Mouse (Mus musculus) lung, adult 2 months (tissue): Measurements from ENCODE around the gene A2ml1.

Experiments used
- CTCF ChIP-seq: fragments of 200-500 bp; IDR thresholded peaks from 2 replicates; pipeline ENCODE4 v1.5.1; 2011; ENCODE audit warnings: mild to moderate bottlenecking, low read length, control low read depth; ENCODE audit not compliant: insufficient read depth
- POLR2A ChIP-seq: fragments of 200-500 bp; IDR thresholded peaks from 2 replicates; pipeline ENCODE4 v1.6.1; 2011; ENCODE audit warnings: low read depth, mild to moderate bottlenecking, control low read depth, low read length, borderline replicate concordance; ENCODE audit errors: extremely low read depth

DNA sequence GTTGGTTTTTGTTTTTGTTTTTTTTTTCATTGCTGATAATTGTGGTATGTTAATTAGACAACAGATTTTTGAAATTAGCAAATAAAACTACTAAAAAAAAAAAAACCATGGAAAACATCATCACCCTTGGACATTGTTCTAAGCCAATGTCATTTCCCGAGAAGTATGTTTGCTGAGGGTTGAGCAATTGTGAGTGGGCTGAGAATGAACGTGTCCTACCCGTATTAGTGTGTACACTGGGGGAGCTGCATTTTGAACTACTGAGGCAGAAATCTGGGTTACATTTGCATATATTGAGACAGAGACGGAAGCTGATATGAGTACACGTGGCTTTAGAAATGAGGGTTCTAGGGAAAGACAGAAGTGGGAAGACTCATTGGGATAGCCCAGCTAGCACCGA, 48.1 kb downstream of the A2ml1 start:
- TF ChIP-seq POLR2A: no peak
- no peak for TF ChIP-seq CTCF
